Mouse (Mus musculus) megakaryocyte, embryonic 14.5 days (primary cell): Measurements from ENCODE around the gene Oxa1l.

ENCODE experiments used
- FLI1 ChIP-seq: IDR thresholded peaks from 2 replicates; pipeline ENCODE4 v1.6.1; 2012; ENCODE audit warnings: low read length, inconsistent platforms, mixed read lengths
- GATA1 ChIP-seq: IDR thresholded peaks from 3 replicates; pipeline ENCODE4 v1.6.1; 2012; ENCODE audit warnings: mixed read lengths, low read length, inconsistent platforms, borderline replicate concordance

GRCm38 (mm10) chr14:54363156-54363555 is 2.5 kb downstream of the Oxa1l start:
- TF ChIP-seq FLI1 (no peak), GATA1 (no peak)
